Mouse (Mus musculus): ENCODE data around the gene Pmepa1.

- no peak for TF ChIP-seq EP300 (IDR thresholded peaks at IDR 0.05; ENCODE audit: low read depth)
- TF ChIP-seq CTCF (IDR thresholded peaks at IDR 0.05; ENCODE audit: low read depth): no peak
Measured at GRCm38 (mm10) chr2:173182796-173183195, 93.5 kb downstream of the Pmepa1 start.
